Mouse (Mus musculus) frontal cortex, postnatal 14 days (tissue): ENCODE data around the gene Tmeff1.

Source experiments
- DNase-seq, 2 experiments: peaks; one replicate each; pipeline ENCODE4 v3.0.0; 2022; ENCODE audit warnings: low spot score in 2 of 2

The Tmeff1 gene

DNA sequence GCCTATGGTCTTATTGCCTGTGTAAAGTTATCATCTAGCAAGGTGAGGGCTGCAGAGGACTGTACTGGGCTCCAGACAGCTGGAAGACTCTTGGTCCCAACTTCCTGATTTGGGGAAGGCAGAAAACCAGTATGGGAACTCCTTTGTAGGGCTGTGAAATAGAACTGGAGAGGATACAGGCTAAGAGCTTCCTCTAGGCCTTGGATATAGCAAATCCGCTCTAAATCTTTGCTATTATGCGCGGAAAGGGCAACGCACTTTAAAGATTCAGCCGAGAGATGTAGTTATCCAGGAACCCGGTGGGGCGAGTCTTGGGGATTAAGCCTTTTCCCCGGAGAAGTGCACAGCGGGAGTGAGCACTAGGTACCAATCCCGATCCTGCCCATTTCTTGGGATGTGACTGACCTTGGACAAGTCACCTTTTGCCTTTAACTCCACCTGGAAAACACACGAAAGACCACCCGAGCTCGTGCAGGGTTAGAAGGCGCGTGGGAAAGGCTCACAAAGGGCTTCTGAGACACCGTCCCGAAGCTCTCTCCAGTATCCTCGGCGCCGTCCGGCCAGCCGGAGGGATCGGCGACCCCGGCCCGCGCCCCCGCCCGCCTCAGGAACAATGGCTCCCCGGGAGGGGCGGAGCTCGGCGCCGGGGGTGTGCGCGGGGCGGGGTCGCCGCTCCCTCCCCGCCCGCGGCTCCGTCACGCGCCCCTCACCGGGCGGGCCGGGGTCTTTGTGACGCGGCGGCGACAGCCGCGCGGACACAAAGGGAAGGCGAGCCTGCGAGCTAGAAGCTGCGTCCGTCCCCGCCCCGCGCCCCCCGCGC is at the start of gene Tmeff1:
Gene Tmeff1, plus strand, starts transcription at position 754 of the 820 bp plus-strand sequence.
- DNase-seq, result no peak

GRCm38 (mm10) chr4:48536275-48536674 is 48.7 kb upstream of the Tmeff1 start:
- DNase-seq, result no peak

- DNase-seq, result no peak
Measured at GRCm38 (mm10) chr4:48537024-48537423, 48.0 kb upstream of the Tmeff1 start.

GRCm38 (mm10) chr4:48538581-48538980 is 46.4 kb upstream of the Tmeff1 start:
- DNase-seq, result no peak

DNA sequence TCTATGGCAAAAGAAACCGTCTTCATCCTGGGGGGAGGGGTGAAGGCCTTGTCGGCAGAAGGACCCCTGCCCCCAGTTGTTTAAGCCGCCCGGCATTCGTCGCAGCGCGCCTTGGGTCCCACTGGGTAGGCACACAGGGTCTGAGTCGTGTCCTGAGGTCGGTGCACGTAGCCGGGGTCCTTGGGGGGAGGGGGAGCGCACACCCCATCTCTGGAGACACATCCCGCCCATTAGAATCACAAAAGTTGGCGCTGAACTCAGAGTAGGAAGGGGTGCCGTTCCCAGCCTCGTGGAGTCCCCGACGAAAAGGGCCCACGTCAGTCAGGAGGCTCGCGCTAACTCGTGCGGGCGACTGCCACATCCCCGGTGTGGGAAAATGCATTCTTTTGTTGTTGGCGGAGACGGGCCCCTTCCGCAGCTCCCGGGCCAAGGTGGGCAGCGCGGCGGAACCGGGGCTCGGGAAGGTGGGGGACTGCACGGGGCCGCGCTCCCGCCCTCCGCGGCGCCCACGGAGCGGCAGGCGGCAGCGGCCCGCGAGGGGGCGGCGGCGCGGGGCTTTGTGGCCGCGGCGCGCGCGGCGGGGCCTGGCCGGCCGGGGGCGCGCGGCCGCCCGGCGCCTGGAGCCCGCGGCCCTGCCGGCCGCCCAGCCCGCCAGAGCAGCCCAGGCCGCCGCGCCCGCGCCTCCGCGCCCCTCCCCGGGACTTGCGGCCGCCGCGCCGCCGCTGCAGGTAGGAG is 45.0 kb upstream of the Tmeff1 start, which contains the start of gene Msantd3:
Gene Msantd3, plus strand, starts transcription at position 95 of the 735 bp plus-strand sequence.
- DNase-seq, result peak; percentile 36

GRCm38 (mm10) chr4:48540576-48541111 is 44.3 kb upstream of the Tmeff1 start:
- no peak for DNase-seq

GRCm38 (mm10) chr4:48541526-48542250 is 43.3 kb upstream of the Tmeff1 start:
- DNase-seq, result no peak

- DNase-seq, result no peak
Measured at GRCm38 (mm10) chr4:48542351-48542750, 42.6 kb upstream of the Tmeff1 start.

- DNase-seq, result no peak
Measured at GRCm38 (mm10) chr4:48543071-48543865, 41.7 kb upstream of the Tmeff1 start.

DNA sequence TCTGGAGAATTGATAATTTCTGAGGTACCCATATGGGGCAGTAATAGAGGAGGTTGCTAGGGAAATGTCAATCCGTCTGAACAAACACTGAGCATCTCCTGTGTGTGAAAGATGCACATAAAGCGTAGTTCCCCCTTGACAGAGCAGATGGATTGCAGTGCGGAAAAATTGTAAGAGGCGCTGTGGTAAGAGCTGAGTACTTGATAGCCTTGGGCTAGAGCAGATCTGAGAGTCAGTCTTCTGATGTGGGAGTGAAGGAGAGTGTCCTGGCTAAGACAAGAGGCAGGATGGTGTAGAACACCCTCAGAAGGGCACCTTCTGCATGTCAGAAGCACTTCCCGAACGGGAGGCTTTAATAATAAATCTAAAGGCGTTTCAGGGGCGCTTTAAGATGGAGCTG is 40.8 kb upstream of the Tmeff1 start:
- DNase-seq, result no peak

DNA sequence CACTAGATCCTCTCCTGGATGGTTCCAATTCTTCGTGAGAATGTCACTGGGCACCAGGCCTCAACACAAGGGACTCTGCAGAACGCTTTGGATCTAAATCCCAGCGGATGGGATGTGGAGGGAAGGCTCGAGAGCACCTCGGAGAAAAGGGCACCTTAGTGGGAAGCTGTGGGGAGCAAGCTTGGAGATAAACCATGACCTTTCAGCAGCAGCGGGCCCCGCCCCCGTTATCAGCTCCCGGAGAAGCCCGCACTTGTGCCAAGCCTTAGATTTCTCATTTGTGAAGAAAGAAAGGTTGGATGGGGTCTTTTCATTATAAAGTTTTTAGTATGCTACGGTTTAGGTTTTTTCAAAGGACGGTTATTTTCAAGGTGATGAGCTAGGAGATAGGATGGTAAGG is 39.0 kb upstream of the Tmeff1 start:
- DNase-seq, result no peak

DNA sequence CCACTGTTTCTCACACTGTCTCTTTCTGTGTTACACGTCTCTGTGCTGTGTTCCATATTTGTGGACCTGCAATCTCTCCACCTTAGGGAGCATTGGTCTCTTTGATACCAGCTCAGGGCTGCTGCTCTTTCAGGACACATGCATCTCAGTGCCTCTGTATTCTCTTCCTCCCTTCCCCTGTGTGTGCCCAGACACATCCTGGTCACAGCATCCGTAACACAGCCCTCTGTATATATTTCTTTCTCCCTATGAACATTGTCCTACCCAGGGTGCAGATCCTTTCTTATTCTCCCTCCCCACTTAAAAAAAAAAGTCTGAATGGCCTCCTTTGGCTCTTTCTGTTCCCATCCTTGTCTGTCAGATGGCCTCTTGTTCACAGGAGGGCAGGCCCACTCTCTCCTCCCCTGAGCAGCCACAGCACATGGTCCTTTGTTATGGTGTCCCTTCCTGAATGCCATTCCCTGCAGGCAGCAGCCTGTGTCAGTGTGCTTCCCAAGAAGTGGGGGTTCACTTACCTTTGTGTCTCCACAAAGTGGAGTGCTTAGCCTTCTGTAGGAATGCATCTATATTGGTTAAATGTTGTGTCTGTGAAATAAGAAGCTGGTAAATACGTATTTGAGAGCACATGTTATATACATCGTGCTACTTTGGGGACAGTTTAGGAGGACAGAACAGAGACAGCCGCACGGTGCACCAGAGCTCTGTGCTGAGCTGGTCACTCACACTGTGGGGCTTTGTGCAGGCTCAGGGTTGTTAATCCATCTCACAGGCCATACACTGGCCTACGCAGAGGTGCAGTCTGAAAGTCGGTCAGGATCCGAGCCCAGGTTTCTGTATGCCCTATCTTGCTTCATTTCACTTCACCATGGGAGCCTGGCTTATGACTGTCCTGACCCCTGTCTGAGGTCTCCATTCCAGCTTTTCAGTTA is 38.1 kb upstream of the Tmeff1 start:
- no peak for DNase-seq

DNA sequence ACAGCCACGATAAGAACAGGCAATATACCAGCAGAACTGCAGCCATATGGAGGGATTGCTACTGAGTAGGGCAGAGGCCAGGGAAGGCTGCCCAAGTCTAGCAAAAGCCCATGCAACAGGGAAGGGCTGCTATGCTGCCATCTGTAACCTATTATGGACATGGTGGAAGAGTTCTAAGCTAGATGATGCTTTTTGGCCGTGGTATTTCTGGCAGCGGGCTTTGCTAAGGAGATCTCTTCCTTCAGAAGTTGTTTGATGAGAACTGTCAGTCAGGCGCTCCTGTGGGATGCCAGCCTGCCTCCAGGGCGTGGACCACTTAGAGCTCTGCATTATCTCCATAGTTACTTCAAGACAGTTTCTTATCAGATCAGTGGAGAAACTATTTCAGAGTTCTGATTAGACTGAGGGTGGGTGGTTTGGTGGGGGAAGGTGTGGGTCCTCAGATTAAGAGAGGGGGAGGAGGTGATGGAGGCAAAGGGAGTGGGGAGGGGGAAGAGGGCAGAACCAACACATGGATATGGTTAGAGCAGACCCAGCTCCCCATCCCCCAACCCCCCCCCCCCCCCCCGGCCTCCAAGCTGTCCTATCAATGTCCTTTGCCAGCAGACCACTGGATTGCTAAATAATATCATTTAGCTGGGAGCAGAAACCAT is 36.5 kb upstream of the Tmeff1 start:
- no peak for DNase-seq

DNA sequence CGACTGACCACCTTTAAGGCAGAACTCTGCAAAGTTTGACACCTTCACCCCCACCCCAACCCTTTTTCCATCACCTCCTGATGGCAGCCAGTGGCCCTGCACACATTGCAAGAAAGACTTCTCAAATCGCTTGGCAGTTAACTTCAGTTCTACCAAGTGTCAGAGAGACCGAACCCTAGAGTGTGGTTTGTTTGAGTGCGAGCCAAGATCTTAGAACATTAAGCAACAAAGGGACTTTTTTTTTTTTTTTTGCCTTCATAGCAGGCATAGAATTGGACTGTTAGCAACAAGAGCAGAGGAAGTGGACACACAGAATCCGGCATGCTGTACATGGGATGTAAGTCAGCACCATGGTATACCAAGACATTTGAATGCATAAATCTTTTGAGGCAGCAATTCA is 35.3 kb upstream of the Tmeff1 start:
- no peak for DNase-seq

DNA sequence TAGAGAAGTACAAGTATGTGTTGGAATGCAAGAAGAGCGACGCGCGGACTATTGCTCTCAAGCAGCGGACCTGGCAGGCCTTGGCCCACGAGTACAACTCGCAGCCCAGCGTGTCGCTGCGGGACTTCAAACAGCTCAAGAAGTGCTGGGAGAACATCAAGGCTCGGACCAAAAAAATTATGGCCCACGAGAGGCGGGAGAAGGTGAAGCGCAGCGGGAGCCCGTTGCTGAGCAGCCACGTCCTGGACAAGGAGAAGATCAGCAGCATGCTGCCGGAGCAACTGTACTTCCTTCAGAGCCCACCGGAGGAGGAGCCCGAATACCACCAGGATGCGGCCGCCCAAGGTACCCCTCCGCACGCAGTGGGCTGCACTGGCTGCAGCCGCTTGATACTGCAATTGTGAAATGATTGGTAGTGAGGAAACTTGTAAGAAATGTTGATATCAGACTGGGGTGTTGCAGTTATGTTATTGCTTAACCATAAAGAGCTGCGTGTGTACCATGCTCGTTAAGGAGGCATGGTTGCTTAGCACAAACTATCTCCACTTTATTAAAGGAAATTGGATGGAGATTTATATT is 32.4 kb upstream of the Tmeff1 start:
- DNase-seq, result no peak

DNA sequence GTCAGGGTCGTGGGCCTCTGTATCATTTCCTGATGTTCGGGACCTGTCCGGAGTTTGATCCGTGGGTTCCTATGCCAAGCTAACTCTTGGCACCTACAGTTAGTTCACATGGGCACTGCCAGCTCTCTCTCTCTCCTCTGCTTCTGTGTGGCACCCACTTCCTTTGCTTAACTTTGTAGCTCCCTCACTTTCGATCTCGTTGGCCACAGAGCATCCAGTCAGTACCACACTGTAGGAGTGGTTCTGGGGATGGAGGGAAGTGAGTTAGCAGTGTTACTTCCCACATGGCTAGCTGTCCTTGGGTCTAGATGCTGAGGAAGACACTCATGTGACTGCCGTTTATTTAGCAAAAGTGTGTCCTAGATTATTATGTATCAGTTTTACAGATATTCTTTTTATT is 30.8 kb upstream of the Tmeff1 start:
- no peak for DNase-seq

GRCm38 (mm10) chr4:48555729-48556128 is 29.2 kb upstream of the Tmeff1 start:
- peak in 1 of 2 experiments; percentile 35 for DNase-seq

GRCm38 (mm10) chr4:48559652-48560051 is 25.3 kb upstream of the Tmeff1 start:
- DNase-seq, result no peak

DNA sequence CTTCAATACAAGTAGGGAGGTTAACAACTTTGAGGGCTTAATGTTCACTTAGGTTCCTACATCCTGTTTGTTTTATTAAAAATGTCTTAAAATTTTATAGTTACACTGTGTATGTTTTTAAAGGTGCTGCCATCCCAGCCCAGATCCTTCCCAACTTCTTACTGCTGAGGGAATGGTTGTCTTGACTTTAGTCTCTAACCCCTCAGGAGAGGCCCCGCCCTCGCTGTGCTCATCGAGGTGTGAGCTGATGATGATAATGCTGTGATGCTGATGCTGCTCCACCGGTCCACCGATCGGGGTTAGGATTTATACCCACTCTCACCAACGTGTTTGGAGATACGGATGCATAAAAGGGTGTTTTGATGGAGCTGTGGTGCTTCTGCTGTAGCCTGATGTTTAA is 23.1 kb upstream of the Tmeff1 start:
- DNase-seq, result no peak
